Mouse (Mus musculus): ENCODE measurements at regions not wholly inside any gene's neighbourhood (a gene's known extent, or its start where the extent isn't known, plus 50 kb on each side); places are given as distances from the start of the nearest gene placed in this dataset.

GRCm38 (mm10) chr7:123847081-123847480 lies 135.6 kb upstream of the Hs3st4 start:
- TF ChIP-seq CTCF (IDR thresholded peaks at IDR 0.05; ENCODE audit: low read depth, low read length) (no peak), EP300 (IDR thresholded peaks at IDR 0.05; ENCODE audit: insufficient read depth, low read depth, low read length) (no peak)
